Mouse (Mus musculus): ENCODE measurements around the gene Gm10644. TPM values are rescaled to one million over a fixed set of nuclear protein-coding genes. Genes with fewer than 3 reads are reported as not detected.
"Not testable (repeated sequence)": the region's sequence is repeated elsewhere in the genome, so short reads cannot be mapped to it uniquely, and the experiment has no call there.

The Gm10644 gene
- polyA plus RNA-seq, 1 experiment from 2014 or later = 0.45 TPM

DNA sequence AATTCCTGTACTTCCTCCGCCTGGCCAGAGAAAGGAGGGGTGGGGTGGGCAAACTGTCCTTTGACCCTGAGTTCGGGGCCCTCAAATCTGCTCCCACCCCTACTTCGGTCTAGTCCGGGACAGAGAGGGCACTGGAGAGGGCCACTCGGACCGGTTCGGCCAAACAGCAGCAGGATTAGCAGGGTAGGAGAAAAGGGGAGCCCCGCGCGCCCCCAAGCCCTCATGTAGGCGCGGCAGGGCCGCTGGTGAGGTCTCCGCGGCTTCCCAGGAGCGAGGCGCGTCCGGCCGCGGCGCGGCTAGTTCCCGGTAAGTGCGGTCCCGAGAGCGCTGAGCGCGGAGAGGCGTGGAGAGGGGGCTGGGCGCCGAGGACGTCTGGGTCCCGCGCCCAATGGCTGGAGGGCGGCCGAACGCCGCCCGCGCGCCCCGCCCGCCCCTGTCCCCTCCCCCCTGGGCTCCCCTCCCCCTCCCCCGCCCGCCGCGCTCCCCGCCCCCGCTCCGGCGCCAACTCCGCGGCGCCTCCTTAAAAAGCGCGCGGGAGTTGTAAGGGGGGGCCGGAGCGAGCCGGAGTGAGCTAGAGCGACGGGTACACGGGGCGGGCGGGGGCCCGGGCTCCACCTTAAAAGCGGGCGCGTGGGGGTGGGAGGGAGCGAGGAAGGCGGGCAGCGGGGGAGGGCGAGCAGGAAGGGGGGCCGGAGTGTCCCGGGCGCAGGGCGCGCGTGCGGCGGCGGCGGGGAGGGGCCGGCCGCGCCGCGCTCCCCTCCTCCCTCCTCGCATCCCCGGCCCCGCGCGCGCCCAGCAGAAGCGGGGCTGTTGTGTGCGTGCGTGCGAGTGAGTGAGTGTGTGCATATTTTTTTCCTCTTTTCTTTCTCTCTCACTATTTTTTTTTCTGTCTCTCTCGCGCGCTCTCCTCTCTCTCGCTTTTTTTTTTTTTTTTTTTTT, 41.8 kb upstream of the Gm10644 start:
- peaks cover 44% of the 10 kb centered on the region for H3K36me3 ChIP-seq
- peak overlapping the region; percentile 80 for H3K4me3 ChIP-seq (replicated peaks)
- no peaks in the 10 kb centered on the region for H3K9me3 ChIP-seq (replicated peaks)
- under 1% methylated on average over 45 of the region's 103 CpGs for WGBS
- no peaks in the 10 kb centered on the region for H3K27me3 ChIP-seq
- peaks cover 30% of the 10 kb centered on the region for H3K4me1 ChIP-seq
- peak overlapping the region; percentile 90 for H3K4me2 ChIP-seq (replicated peaks)
- H3K27ac ChIP-seq (replicated peaks) = peak overlapping the region; percentile 98
- peak overlapping the region; percentile 78 for H3K9ac ChIP-seq
- ATAC-seq (ENCODE audit: insufficient number of reproducible peaks, low FRiP score, low TSS enrichment, low read depth) = peak; percentile 90

- no peaks in the 10 kb centered on the region for H3K27me3 ChIP-seq
- peak overlapping the region; percentile 80 for H3K4me3 ChIP-seq (replicated peaks)
- H3K4me2 ChIP-seq (replicated peaks) = peak overlapping the region; percentile 90
- peaks cover 21% of the 10 kb centered on the region for H3K4me1 ChIP-seq
- peak overlapping the region; percentile 98 for H3K27ac ChIP-seq (replicated peaks)
- H3K36me3 ChIP-seq = peaks cover 45% of the 10 kb centered on the region
- WGBS = 17% methylated on average over 12 of the region's 12 CpGs
- H3K9ac ChIP-seq = peak overlapping the region; percentile 78; the same call in 1 of the 2 replicates
- no peaks in the 10 kb centered on the region for H3K9me3 ChIP-seq (replicated peaks)
- no peak for ATAC-seq (ENCODE audit: insufficient number of reproducible peaks, low FRiP score, low TSS enrichment, low read depth)
Measured at GRCm38 (mm10) chr8:83995973-83996372, 41.0 kb upstream of the Gm10644 start.

GRCm38 (mm10) chr8:83994030-83994429, 39.0 kb upstream of the Gm10644 start:
- Histone ChIP-seq H3K4me1 (peaks cover 12% of the 10 kb centered on the region), H3K9me3 (replicated peaks) (no peaks in the 10 kb centered on the region), H3K27ac (replicated peaks) (no peak overlapping the region), H3K27me3 (no peaks in the 10 kb centered on the region), H3K36me3 (peaks cover 55% of the 10 kb centered on the region), H3K9ac (no peak overlapping the region), H3K4me2 (replicated peaks) (no peak overlapping the region), H3K4me3 (replicated peaks) (no peak overlapping the region)
- WGBS = 69% methylated on average over 3 of the region's 3 CpGs
- ATAC-seq (ENCODE audit: insufficient number of reproducible peaks, low FRiP score, low TSS enrichment, low read depth) = no peak

- Histone ChIP-seq H3K27ac (replicated peaks) (no peak overlapping the region), H3K27me3 (no peaks in the 10 kb centered on the region), H3K36me3 (peaks cover 69% of the 10 kb centered on the region), H3K4me1 (peaks cover 8% of the 10 kb centered on the region), H3K9me3 (replicated peaks) (no peaks in the 10 kb centered on the region), H3K4me2 (replicated peaks) (no peak overlapping the region), H3K4me3 (replicated peaks) (no peak overlapping the region), H3K9ac (no peak overlapping the region)
- no peak for ATAC-seq (ENCODE audit: insufficient number of reproducible peaks, low FRiP score, low TSS enrichment, low read depth)
- 93% methylated on average over 2 of the region's 2 CpGs for WGBS
Measured at GRCm38 (mm10) chr8:83992488-83992887, 37.5 kb upstream of the Gm10644 start.

- 92% methylated on average over 14 of the region's 14 CpGs for WGBS
Measured at GRCm38 (mm10) chr8:83990170-83990569, 35.2 kb upstream of the Gm10644 start.

GRCm38 (mm10) chr8:83989243-83989642, 34.2 kb upstream of the Gm10644 start:
- Histone ChIP-seq H3K27me3 (no peaks in the 10 kb centered on the region), H3K4me3 (replicated peaks) (no peak overlapping the region), H3K36me3 (peaks cover 88% of the 10 kb centered on the region), H3K4me2 (replicated peaks) (no peak overlapping the region), H3K4me1 (no peaks in the 10 kb centered on the region), H3K9me3 (replicated peaks) (no peaks in the 10 kb centered on the region), H3K27ac (replicated peaks) (no peak overlapping the region), H3K9ac (no peak overlapping the region)
- ATAC-seq (ENCODE audit: insufficient number of reproducible peaks, low FRiP score, low TSS enrichment, low read depth) = no peak
- WGBS = 89% methylated on average over 7 of the region's 7 CpGs

More at GRCm38 (mm10) chr8:83990170-83990569, 35.2 kb upstream of the Gm10644 start:
- Histone ChIP-seq H3K27ac (replicated peaks) (no peak overlapping the region), H3K27me3 (no peaks in the 10 kb centered on the region), H3K4me2 (replicated peaks) (no peak overlapping the region), H3K36me3 (peaks cover 87% of the 10 kb centered on the region), H3K9me3 (replicated peaks) (no peaks in the 10 kb centered on the region), H3K9ac (no peak overlapping the region), H3K4me3 (replicated peaks) (no peak overlapping the region), H3K4me1 (no peaks in the 10 kb centered on the region)
- no peak for ATAC-seq (ENCODE audit: insufficient number of reproducible peaks, low FRiP score, low TSS enrichment, low read depth)

GRCm38 (mm10) chr8:83983222-83983621, 28.2 kb upstream of the Gm10644 start:
- not testable (repeated sequence) for H3K27me3 ChIP-seq; H3K27ac ChIP-seq (replicated peaks); H3K9me3 ChIP-seq (replicated peaks); H3K4me3 ChIP-seq (replicated peaks); H3K4me2 ChIP-seq (replicated peaks); ATAC-seq (ENCODE audit: insufficient number of reproducible peaks, low FRiP score, low TSS enrichment, low read depth); H3K9ac ChIP-seq; H3K4me1 ChIP-seq
- peaks cover 78% of the 10 kb centered on the region for H3K36me3 ChIP-seq
- WGBS = 91% methylated on average over 2 of the region's 2 CpGs

GRCm38 (mm10) chr8:83982449-83982848, 27.4 kb upstream of the Gm10644 start:
- Histone ChIP-seq H3K9me3 (replicated peaks) (no peaks in the 10 kb centered on the region), H3K4me3 (replicated peaks) (no peak overlapping the region), H3K27ac (replicated peaks) (no peak overlapping the region), H3K9ac (no peak overlapping the region), H3K4me1 (peaks cover 9% of the 10 kb centered on the region), H3K4me2 (replicated peaks) (no peak overlapping the region), H3K36me3 (peaks cover 70% of the 10 kb centered on the region), H3K27me3 (no peaks in the 10 kb centered on the region)
- 85% methylated on average over 4 of the region's 4 CpGs for WGBS
- ATAC-seq (ENCODE audit: insufficient number of reproducible peaks, low FRiP score, low TSS enrichment, low read depth) = no peak

DNA sequence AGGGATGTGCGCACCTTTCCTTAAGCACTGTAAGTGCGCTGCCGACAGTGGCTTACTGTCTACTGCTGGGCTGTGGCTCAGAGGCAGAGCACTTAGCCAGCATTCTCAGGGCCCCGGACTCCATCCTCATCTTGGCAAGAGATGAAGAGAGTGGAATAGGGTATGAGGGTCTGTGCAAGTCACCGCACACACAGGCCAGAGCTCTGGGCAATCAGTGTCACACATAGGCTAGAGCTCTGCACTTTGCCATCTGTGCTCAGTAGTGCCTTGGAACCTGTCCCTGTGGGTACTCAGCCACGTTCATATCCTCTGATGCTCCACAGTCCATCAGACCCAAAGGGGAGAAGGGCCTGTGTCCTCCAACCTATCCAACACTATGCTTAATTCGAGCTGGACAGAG, 26.5 kb upstream of the Gm10644 start:
- Histone ChIP-seq H3K4me3 (replicated peaks) (no peak overlapping the region), H3K36me3 (peaks cover 61% of the 10 kb centered on the region)

GRCm38 (mm10) chr8:83980845-83981244, 25.8 kb upstream of the Gm10644 start:
- no peaks in the 10 kb centered on the region for H3K27me3 ChIP-seq

More for the DNA sequence above, 26.5 kb upstream of the Gm10644 start:
- H3K27me3 ChIP-seq = no peaks in the 10 kb centered on the region
- 93% methylated on average over 7 of the region's 7 CpGs for WGBS
- H3K27ac ChIP-seq (replicated peaks) = no peak overlapping the region
- H3K9me3 ChIP-seq (replicated peaks) = no peaks in the 10 kb centered on the region
- no peak overlapping the region for H3K9ac ChIP-seq
- no peak for ATAC-seq (ENCODE audit: insufficient number of reproducible peaks, low FRiP score, low TSS enrichment, low read depth)
- H3K4me1 ChIP-seq = peaks cover 18% of the 10 kb centered on the region
- H3K4me2 ChIP-seq (replicated peaks) = no peak overlapping the region

GRCm38 (mm10) chr8:83980250-83980649, 25.2 kb upstream of the Gm10644 start:
- Histone ChIP-seq H3K4me2 (replicated peaks) (no peak overlapping the region), H3K4me3 (replicated peaks) (no peak overlapping the region), H3K9me3 (replicated peaks) (no peaks in the 10 kb centered on the region), H3K36me3 (peaks cover 50% of the 10 kb centered on the region), H3K27me3 (no peaks in the 10 kb centered on the region), H3K27ac (replicated peaks) (no peak overlapping the region), H3K9ac (no peak overlapping the region), H3K4me1 (peaks cover 22% of the 10 kb centered on the region)
- WGBS = 68% methylated on average over 1 of the region's 1 CpGs
- peak; percentile 31; the same call in 1 of the 2 replicates for ATAC-seq (ENCODE audit: insufficient number of reproducible peaks, low FRiP score, low TSS enrichment, low read depth)

More at GRCm38 (mm10) chr8:83980845-83981244, 25.8 kb upstream of the Gm10644 start:
- 71% methylated on average over 8 of the region's 8 CpGs for WGBS
- Histone ChIP-seq H3K4me1 (peaks cover 22% of the 10 kb centered on the region), H3K9ac (no peak overlapping the region), H3K9me3 (replicated peaks) (no peaks in the 10 kb centered on the region), H3K36me3 (peaks cover 54% of the 10 kb centered on the region), H3K27ac (replicated peaks) (no peak overlapping the region), H3K4me2 (replicated peaks) (no peak overlapping the region), H3K4me3 (replicated peaks) (no peak overlapping the region)
- ATAC-seq (ENCODE audit: insufficient number of reproducible peaks, low FRiP score, low TSS enrichment, low read depth) = no peak

Measured in embryonic facial prominence, embryonic 15.5 days (tissue).